Mouse (Mus musculus): ENCODE measurements around the gene Herpud1. TPM values are rescaled to one million over a fixed set of nuclear protein-coding genes. Genes with fewer than 3 reads are reported as not detected.
A peak's percentile ranks its signal among the peaks of the same experiment; 100 is the strongest.

Gene Herpud1
- polyA plus RNA-seq, 1 experiment = 341 TPM

DNA sequence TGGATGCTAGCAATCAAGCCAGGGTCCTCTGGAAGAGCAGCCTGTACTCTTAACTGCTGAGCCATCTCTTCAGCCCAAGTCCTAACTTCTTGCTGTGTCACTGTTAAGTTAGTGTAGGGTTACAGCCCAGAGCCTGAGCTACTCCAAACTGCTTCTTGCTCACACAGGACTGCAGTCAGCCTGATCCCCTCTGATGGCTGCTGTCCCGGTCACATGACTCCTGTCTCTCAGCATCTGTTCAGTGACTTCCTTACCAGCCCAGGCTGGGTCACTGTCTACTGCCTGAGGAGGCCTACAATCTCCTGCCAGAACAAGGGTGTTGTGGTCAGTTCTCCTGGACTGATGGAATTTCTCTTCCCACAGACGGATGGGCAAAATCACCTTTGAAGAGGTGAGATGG lies 29.0 kb downstream of the Herpud1 start:
- 64% methylated on average over 2 of the region's 2 CpGs for whole genome bisulfite sequencing
- no peak for TF ChIP-seq POLR2A (IDR thresholded peaks at IDR 0.05; ENCODE audit: borderline replicate concordance, extremely low read depth, low read depth, low read length)
- TF ChIP-seq CTCF (IDR thresholded peaks at IDR 0.05; ENCODE audit: insufficient read depth, low read length) = no peak
- DNase-seq = no peak
- Histone ChIP-seq H3K4me3 (replicated peaks; ENCODE audit: extremely low read depth, low read depth, low read length) (no peak overlapping the region), H3K4me1 (ENCODE audit: control insufficient read depth, insufficient read depth, low read length) (no peaks in the 10 kb centered on the region)

DNA sequence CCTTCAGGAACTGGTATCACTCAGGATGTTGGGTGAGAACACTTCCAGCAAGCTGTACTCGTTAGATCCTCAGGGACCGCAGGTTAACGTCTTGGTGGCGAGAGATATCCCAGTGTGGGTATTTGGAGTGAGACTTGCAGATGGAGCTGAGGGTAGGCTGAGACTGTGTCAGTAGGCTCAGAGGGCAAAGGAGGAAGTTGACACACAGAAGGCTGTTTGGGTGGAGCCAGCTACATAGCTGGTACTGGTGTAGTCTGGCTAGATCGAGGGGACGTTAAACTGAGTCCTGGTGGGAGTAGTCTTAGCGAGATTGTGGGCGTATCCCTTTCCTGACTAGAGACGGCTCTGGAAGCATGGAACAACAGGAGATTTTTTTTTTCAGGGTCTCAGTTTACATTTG lies 31.8 kb downstream of the Herpud1 start:
- WGBS = 49% methylated on average over 9 of the region's 9 CpGs
- no peak for DNase-seq
- TF ChIP-seq CTCF (IDR thresholded peaks at IDR 0.05; ENCODE audit: insufficient read depth, low read length) (no peak), POLR2A (IDR thresholded peaks at IDR 0.05; ENCODE audit: borderline replicate concordance, extremely low read depth, low read depth, low read length) (no peak)
- H3K4me1 ChIP-seq (ENCODE audit: control insufficient read depth, insufficient read depth, low read length) = no peaks in the 10 kb centered on the region
- no peak overlapping the region for H3K4me3 ChIP-seq (replicated peaks; ENCODE audit: extremely low read depth, low read depth, low read length)

GRCm38 (mm10) chr8:94422270-94422669 lies 36.0 kb downstream of the Herpud1 start:
- TF ChIP-seq CTCF (IDR thresholded peaks at IDR 0.05; ENCODE audit: insufficient read depth, low read length) = no peak
- TF ChIP-seq POLR2A (IDR thresholded peaks at IDR 0.05; ENCODE audit: borderline replicate concordance, extremely low read depth, low read depth, low read length) = no peak
- no peak overlapping the region for H3K4me3 ChIP-seq (replicated peaks; ENCODE audit: extremely low read depth, low read depth, low read length)
- no peaks in the 10 kb centered on the region for H3K4me1 ChIP-seq (ENCODE audit: control insufficient read depth, insufficient read depth, low read length)
- 85% methylated on average over 4 of the region's 4 CpGs for WGBS
- no peak for DNase-seq

DNA sequence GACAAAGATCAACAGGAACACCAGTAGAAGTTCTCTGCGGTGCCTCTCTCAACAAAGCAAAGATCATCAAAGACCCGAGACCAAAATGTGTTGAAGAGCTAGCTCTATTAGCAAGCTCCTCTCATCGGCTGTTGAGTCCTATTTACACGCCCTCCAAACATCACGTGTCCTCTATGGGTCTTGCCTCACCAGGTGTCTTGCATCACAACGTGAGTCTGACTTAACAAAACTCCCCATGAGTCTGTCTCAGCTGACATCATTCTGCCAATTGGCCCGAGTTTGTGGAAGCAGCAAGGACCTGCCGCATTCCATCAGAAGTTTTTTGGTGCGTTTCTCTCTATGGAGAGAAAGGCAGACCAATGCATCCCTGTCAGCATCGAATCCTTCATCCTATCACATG lies 41.7 kb downstream of the Herpud1 start:
- WGBS = 43% methylated on average over 10 of the region's 10 CpGs
- Histone ChIP-seq H3K4me1 (ENCODE audit: control insufficient read depth, insufficient read depth, low read length) (no peaks in the 10 kb centered on the region), H3K4me3 (replicated peaks; ENCODE audit: extremely low read depth, low read depth, low read length) (no peak overlapping the region)
- TF ChIP-seq POLR2A (IDR thresholded peaks at IDR 0.05; ENCODE audit: borderline replicate concordance, extremely low read depth, low read depth, low read length) = no peak
- no peak for TF ChIP-seq CTCF (IDR thresholded peaks at IDR 0.05; ENCODE audit: insufficient read depth, low read length)
- no peak for DNase-seq

- H3K4me3 ChIP-seq (replicated peaks; ENCODE audit: extremely low read depth, low read depth, low read length) = no peak overlapping the region
- no peak for TF ChIP-seq CTCF (IDR thresholded peaks at IDR 0.05; ENCODE audit: insufficient read depth, low read length)
- TF ChIP-seq POLR2A (IDR thresholded peaks at IDR 0.05; ENCODE audit: borderline replicate concordance, extremely low read depth, low read depth, low read length) = no peak
- H3K4me1 ChIP-seq (ENCODE audit: control insufficient read depth, insufficient read depth, low read length) = no peaks in the 10 kb centered on the region
- WGBS = 54% methylated on average over 4 of the region's 4 CpGs
- no peak for DNase-seq
Observed at GRCm38 (mm10) chr8:94428420-94428819, 42.2 kb downstream of the Herpud1 start.

- H3K4me1 ChIP-seq (ENCODE audit: control insufficient read depth, insufficient read depth, low read length) = no peaks in the 10 kb centered on the region
- TF ChIP-seq CTCF (IDR thresholded peaks at IDR 0.05; ENCODE audit: insufficient read depth, low read length) (no peak), POLR2A (IDR thresholded peaks at IDR 0.05; ENCODE audit: borderline replicate concordance, extremely low read depth, low read depth, low read length) (no peak)
- H3K4me3 ChIP-seq (replicated peaks; ENCODE audit: extremely low read depth, low read depth, low read length) = no peak overlapping the region
- WGBS = 77% methylated on average over 7 of the region's 7 CpGs
- DNase-seq = no peak
Observed at GRCm38 (mm10) chr8:94429376-94429775, 43.1 kb downstream of the Herpud1 start.

- DNase-seq = no peak
- TF ChIP-seq POLR2A (IDR thresholded peaks at IDR 0.05; ENCODE audit: borderline replicate concordance, extremely low read depth, low read depth, low read length) (no peak), CTCF (IDR thresholded peaks at IDR 0.05; ENCODE audit: insufficient read depth, low read length) (no peak)
- Histone ChIP-seq H3K4me1 (ENCODE audit: control insufficient read depth, insufficient read depth, low read length) (no peaks in the 10 kb centered on the region; the same call in 1 of the 2 replicates), H3K4me3 (replicated peaks; ENCODE audit: extremely low read depth, low read depth, low read length) (no peak overlapping the region)
- WGBS = 74% methylated on average over 3 of the region's 3 CpGs
Observed at GRCm38 (mm10) chr8:94432212-94432611, 46.0 kb downstream of the Herpud1 start.

DNA sequence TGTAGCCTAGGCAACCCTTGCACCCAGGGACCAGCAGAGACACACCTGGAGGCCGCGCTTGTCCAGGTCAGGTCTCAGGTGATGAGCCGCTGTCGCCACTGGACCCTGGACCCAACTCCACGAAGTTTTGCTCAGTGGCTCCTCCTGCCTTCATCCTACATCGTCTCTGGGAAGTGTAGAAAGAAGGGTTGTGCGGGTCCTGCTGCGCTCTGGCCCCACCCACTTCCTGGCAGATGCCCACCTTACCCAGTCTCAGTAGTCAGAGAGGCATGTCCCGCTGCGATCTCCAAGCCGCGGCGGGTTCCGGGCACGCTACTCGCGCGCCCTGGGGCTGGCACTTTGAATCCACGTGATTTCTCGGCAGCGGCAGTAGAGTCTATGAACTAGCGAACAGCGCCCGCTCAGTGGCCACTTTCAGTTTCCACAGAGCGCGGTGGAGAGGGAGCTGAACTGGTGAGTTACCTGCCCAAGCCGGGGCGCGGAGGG lies 47.8 kb downstream of the Herpud1 start, which contains the start of gene Nlrc5:
Gene Nlrc5, plus strand, starts transcription at position 376 of the 486 bp plus-strand sequence.
- 2% methylated on average over 29 of the region's 29 CpGs for WGBS
- TF ChIP-seq CTCF (IDR thresholded peaks at IDR 0.05; ENCODE audit: insufficient read depth, low read length) (no peak), POLR2A (IDR thresholded peaks at IDR 0.05; ENCODE audit: borderline replicate concordance, extremely low read depth, low read depth, low read length) (no peak; the same call in 1 of the 2 replicates)
- Histone ChIP-seq H3K4me3 (replicated peaks; ENCODE audit: extremely low read depth, low read depth, low read length) (peak within 1 kb of the TSS; percentile 78), H3K4me1 (ENCODE audit: control insufficient read depth, insufficient read depth, low read length) (no peaks in the 10 kb centered on the region; the same call in 1 of the 2 replicates)
- peak; percentile 72 for DNase-seq

DNA sequence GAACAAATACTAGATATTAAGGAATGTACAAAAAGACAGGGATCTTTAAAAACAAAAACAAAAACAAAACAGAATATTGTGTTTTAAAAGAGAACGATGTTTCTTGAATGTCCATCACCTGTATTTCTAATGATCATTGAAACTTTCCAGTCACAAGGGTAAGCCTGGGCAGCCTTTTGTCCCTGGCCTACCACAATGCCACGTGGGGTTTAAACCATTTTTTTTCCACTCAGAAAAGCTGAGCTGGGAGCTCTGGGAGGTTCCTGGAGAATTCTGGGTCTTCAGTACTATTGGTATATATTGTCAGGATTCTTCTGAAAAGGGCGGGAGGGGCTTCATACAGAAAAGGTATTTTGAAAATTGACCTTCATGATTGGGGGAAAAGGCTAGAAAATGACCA lies 48.7 kb downstream of the Herpud1 start:
- TF ChIP-seq POLR2A (IDR thresholded peaks at IDR 0.05; ENCODE audit: borderline replicate concordance, extremely low read depth, low read depth, low read length) (no peak), CTCF (IDR thresholded peaks at IDR 0.05; ENCODE audit: insufficient read depth, low read length) (no peak)
- Histone ChIP-seq H3K4me3 (replicated peaks; ENCODE audit: extremely low read depth, low read depth, low read length) (peak overlapping the region; percentile 78), H3K4me1 (ENCODE audit: control insufficient read depth, insufficient read depth, low read length) (no peaks in the 10 kb centered on the region; the same call in 1 of the 2 replicates)
- no peak for DNase-seq
- 75% methylated on average over 3 of the region's 3 CpGs for WGBS

- no peak for TF ChIP-seq CTCF (IDR thresholded peaks at IDR 0.05; ENCODE audit: insufficient read depth, low read length)
- no peak for TF ChIP-seq POLR2A (IDR thresholded peaks at IDR 0.05; ENCODE audit: borderline replicate concordance, extremely low read depth, low read depth, low read length)
- Histone ChIP-seq H3K4me3 (replicated peaks; ENCODE audit: extremely low read depth, low read depth, low read length) (no peak overlapping the region), H3K4me1 (ENCODE audit: control insufficient read depth, insufficient read depth, low read length) (no peaks in the 10 kb centered on the region; the same call in 1 of the 2 replicates)
- no peak for DNase-seq
- 93% methylated on average over 15 of the region's 15 CpGs for WGBS
Observed at GRCm38 (mm10) chr8:94435397-94436111, 49.3 kb downstream of the Herpud1 start.

Measured in lung, adult 2 months (tissue).